Mouse (Mus musculus) thymus, adult 18-20 months (tissue): ENCODE measurements around the gene Zfyve26.
"Not testable (repeated sequence)": the region's sequence is repeated elsewhere in the genome, so short reads cannot be mapped to it uniquely, and the experiment has no call there.

Experiments used
- DNase-seq, 2 experiments: peaks; one replicate each; pipeline ENCODE4 v3.0.0; 2022; ENCODE audit warnings: mixed read lengths in 2 of 2

Zfyve26 gene

GRCm38 (mm10) chr12:79296126-79296816 lies at the start of gene Zfyve26:
Gene Zfyve26 (minus strand): TSS chr12:79296304.
- peak; percentile 90 to 93 for DNase-seq

DNA sequence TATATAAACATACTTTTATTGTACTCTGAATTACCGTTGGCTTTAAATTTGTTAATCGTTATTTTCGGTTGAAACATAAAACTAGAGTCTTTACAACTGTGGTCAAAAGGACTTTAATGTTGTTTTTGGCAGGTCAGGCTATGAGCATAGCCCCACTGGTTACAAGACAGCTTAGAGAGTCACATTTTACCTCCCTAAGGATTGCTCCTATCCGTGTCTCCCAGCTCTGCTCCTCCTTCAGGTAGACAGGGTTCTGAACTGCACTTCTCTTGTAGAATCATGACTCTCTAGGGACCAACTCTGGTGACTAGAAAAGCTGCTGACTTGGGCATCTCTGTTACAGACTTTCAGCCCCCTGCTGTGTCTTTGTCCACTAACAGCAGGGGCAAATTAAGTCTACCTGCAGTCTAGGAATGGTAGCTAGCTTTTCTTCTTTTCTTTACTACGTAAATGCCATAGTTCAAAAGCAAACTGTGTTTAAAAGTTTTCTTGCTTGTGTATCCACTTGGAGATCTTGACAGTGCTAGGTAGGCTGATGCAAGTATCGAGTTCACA lies 45.3 kb upstream of the Zfyve26 start:
- no peak for DNase-seq

DNA sequence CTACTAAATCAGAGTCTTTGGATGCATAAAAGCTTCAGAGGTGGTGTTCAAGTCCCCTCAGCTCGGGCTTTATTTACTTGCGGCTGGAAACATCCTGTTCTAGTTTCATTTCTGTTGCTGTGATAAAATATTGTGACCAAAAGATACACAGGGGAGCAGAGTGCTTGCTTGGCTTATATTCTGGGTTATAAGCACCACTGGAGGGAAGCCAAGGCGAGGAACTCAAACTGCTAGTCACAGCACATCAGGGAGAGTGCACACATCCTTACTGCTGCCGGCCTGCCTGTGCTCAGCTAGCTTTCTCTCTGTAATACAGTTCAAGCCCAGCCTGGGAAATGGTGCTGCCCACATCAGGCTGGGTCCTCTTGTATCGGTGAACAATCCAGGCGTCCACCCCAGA lies 44.4 kb upstream of the Zfyve26 start:
- DNase-seq: no peak

GRCm38 (mm10) chr12:79338791-79339190 lies 42.7 kb upstream of the Zfyve26 start:
- DNase-seq: peak; percentile 17 to 39

DNA sequence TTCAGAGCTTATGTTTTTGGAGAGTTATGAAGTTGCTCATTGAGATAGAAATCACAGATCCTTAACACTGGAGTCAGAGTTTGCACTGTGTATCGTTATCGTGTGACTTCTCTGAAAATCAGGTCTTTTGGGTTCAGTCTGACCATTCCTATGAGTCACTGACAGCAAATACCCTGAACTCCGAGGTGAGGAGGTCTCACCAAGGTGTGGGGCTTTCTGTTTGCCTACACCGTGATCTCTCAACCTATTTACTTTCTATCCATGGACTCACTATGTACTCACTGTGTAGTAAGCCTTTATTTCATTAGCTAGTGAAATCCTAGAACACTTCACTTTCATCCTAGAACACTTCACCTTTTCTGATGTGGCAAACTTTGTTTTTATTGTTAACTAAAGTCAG lies 35.6 kb upstream of the Zfyve26 start:
- DNase-seq: no peak

- DNase-seq: no peak
Measured at GRCm38 (mm10) chr12:79330571-79330970, 34.5 kb upstream of the Zfyve26 start.

DNA sequence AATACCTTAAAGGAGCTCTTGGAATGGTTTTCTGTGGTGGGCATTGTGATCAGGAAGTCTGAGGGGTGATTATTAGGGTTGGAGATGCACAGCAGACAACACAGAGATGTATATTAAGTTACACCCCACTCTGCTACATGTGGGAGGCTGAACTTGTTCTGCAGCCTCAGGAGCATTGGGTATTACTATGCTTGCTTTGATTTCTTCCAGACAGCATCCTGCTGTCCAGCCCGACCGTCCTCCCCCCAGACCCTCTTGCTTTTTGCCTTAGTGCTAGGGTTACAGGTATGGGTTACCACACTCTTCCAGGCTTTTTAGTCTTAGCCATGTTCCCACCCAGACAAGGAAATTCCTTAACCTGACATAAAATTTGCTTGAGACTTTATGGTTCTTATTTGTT lies 31.8 kb upstream of the Zfyve26 start:
- no peak for DNase-seq

GRCm38 (mm10) chr12:79326745-79327144 lies 30.6 kb upstream of the Zfyve26 start:
- DNase-seq: no peak

DNA sequence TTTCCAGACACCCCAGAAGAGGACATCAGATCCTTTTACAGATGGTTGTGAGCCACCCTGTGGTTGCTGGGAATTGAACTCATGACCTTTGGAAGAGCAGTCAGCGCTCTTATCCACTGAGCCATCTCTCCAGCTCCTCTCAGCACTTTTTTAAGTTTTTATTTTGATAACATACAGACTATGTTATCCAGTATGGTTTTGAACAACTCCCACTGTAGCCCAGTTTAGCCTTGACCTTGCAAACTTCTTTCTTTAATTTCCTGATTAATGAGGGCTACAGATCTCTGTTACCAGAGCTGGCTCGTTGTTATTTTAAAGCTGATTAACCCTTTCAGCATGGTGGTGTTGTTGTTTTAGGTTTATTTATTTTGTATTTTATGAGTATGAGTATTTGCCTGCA lies 30.1 kb upstream of the Zfyve26 start:
- no peak for DNase-seq

DNA sequence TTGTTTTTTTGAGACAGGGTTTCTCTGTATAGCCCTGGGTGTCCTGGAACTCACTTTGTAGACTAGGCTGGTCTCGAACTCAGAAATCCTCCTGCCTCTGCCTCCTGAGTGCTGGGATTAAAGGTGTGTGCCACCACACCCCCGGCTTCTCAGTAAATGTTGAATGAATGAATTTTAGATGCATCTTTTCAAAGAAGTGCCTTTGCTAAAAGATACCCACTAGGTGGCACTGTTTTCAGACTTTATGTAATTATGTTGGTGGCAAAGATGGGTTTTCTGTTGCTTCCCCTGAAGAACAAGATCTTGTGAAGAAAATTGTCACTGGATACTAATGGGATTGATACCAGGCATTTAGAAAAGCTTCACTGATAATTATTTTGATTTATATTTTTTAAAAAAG lies 26.4 kb upstream of the Zfyve26 start:
- not testable (repeated sequence) for DNase-seq

- no peak for DNase-seq
Measured at GRCm38 (mm10) chr12:79320895-79321294, 24.8 kb upstream of the Zfyve26 start.

- DNase-seq: no peak
Measured at GRCm38 (mm10) chr12:79317339-79317738, 21.2 kb upstream of the Zfyve26 start.

DNA sequence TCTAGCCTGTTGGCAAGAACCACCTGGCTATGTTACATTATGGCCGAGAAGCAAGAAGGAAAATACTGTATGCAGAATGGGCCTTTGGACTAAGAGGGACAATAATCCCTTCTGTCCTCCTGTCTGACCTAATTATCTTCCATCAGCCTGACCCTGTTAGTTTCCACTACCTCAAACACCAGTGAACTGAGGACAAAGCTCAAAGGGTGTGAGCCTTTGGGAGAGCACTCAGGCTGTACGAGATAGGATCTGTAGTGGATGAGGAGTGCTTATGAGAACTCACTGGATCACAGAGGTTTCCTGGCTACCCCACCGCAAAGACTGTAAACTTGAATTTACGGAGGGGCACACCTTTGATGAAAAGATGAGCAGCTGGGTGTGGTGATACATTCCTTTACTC lies 17.6 kb upstream of the Zfyve26 start:
- no peak for DNase-seq

DNA sequence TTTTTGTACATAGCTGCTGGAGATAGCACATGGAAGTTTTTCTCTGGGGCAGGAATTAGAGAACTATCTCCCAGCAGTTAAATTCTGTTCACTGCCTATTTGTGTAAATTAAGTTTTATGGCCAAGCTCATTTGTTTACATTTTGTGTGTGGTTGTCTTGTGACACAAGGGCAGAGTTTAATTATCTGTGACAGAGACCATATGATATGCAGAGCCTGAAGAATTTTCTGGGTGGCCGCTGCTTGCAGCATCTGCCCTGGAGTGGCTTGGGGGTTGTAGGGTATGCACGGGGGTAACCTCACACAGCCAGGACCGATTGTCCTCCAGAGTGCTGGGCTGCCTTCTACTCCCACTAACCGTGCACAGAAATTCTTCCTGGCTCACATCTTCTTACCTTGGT lies 9.9 kb upstream of the Zfyve26 start:
- DNase-seq: no peak

DNA sequence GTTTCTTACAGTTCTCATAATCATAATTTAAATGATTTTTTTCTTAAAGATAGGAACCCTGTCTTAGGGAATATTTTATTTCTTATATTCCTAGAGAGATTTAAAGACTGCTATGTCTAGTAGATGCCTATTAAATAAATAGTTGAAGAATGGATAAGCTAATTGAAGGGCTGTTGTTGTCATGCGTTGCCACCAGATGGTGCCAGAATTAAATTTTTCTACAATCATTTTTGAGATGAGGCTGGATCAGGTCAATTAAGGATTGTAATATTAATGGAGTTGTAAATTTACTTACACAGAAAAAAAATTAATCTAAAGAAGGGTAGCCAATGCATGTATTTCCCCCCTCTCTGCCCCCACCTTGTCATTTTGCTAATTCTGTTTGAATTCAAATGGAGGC lies 9.0 kb upstream of the Zfyve26 start:
- DNase-seq: no peak

DNA sequence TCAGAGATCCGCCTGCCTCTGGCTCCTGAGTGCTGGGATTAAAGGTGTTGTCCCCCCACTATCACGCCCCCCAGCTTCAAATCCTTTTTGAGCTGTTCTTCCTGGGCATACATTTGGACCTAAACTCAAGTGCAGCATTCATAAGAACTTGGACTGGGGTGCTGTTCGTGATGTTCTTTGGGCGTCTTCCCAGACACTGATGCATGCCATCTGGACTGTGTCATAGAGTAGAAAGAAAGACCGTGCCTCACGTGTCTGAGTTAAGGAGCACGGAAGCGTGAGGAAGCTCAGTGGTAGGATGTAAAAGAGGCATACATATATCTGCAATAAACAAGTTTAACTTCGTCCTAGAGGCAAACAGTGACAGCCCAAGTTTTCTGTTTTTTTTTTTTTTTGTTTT lies 5.7 kb upstream of the Zfyve26 start:
- DNase-seq: no peak

- no peak for DNase-seq
Measured at GRCm38 (mm10) chr12:79297884-79298636, 2.0 kb upstream of the Zfyve26 start.

DNA sequence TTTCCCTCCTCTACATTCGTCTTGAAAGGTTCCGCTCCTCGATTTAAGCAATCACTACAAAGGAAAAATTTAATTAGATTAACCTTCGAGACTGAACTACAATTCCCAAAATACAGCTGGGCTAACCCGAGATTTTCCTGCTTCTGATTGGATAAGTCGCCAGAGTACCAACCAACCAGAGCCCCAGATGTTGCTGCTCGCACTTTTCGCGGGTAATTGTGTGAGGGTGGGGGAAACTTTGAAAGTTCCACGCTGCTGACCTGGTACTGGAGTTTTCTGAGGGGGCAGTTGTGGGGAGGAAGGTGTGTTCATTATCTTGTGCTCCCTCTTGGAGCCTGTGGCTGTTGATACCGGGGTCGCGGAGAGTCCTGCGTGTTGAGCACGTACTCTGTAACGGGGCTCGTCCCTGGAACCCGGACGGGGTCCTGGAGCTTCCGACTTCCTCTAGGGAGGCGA lies 1.0 kb upstream of the Zfyve26 start, which contains the start of gene Rad51b:
Gene Rad51b, plus strand, starts transcription at position 162 of the 456 bp plus-strand sequence.
- peak; percentile 54 to 74 for DNase-seq

DNA sequence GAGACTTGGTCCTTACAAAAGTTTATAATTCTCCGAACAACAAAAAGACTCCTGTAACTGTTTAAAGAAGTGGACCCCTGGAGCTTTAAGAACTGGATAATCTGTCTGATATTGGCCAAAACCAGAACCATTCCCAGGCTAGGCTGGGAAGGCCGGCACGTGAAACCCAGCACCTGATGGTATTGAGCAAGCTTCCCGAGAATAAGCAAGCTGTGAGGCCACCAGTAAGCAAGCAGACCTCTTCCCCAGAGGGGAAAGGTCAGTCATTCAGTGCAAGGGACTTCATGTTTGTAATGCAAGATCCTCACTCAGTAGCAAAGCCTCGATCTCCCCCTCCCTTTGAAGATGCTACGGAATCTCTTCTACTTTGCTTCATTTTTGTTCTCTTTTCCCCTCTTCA lies 3.2 kb downstream of the Zfyve26 start:
- DNase-seq: no peak

DNA sequence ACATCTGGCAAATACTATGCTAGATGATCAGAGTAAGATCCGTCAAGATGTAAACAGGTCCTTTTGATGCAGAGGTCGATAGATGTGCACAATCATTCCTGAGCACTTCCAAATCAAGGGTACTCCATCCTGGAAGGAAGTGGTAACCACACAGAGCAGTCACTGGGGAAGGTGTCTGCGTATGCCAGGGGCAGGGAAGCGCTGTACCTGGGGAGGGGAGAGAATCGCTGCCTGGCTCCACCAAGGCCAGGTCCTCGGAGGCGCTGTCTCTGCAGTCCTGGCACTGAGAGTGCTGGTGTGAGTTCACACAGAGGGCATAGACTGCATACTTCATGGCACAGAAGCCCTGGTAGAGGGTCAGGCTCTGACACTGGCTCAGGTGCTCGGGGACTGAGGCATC lies 13.5 kb downstream of the Zfyve26 start:
- no peak for DNase-seq

- DNase-seq: no peak
Measured at GRCm38 (mm10) chr12:79279513-79280115, 16.5 kb downstream of the Zfyve26 start.

- no peak for DNase-seq
Measured at GRCm38 (mm10) chr12:79272604-79273003, 23.5 kb downstream of the Zfyve26 start.

- no peak for DNase-seq
Measured at GRCm38 (mm10) chr12:79261035-79261434, 35.1 kb downstream of the Zfyve26 start.

- DNase-seq: no peak
Measured at GRCm38 (mm10) chr12:79260154-79260553, 36.0 kb downstream of the Zfyve26 start.
